Mouse (Mus musculus) left cerebral cortex, adult 11 months (tissue): ENCODE data around the gene Sgsm1.

Experiments used
- DNase-seq: peaks from one replicate; pipeline ENCODE4 v3.0.0; 2022; ENCODE audit warnings: low spot score

Gene Sgsm1

DNA sequence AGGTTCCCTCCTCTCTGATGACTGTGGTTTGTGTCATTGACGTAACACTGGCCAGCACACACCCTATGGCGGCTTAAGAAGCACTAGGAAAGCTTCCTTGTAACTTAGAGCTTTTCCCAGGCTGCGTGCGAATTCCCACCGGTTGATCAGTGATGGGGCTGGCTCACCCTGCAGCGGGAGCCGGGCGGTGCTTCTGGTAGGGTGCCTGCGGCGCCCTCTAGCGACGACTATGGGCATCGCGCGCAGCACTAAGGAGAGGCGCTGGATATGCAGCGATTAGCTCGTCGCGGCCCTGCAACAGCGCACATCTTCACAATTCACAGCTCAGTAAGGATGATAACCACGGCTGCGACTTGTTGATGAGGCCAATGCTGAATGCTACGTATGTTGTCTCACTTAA is 3.4 kb upstream of the Sgsm1 start:
- DNase-seq, result peak; percentile 79

DNA sequence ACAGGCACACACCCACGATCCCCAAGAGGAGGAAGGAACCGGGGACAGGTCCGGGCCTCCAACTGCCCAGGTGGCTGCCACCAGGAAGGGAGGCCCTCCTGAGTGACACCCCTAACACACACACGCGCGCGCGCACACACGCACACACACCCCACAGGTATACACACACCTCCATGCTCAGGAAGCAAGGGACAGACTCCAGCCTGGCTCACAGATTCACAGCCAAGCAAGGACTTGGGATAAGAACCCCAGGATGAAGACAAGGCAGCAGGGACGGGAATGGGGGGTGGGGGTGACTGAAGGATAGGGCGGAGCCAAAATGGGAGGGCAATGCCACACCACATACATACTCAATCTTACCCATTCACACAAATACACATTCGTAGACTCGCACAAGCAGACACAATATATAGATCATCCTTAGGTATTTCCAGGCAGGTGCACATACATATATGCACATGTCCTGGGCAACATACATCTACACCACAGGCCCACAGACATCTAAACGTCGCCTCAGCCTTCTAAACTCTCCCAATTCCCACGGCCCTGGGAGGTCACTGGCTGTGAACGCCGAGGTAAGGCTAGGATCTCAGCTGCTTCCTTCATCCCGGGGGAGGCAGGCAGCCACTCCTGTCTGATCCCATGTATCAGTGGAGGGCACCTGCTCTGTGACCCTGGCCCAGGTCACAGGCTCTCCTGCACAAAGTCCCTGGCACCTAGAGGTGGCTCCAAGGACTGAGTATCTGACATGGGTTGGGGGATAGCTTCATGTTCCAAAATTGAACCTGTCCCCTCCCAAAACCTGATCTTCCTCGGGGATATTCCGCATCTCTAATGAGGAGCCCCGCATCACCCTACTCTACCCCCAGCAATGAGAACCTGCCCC is 852 bp downstream of the Sgsm1 start:
- DNase-seq, result no peak

DNA sequence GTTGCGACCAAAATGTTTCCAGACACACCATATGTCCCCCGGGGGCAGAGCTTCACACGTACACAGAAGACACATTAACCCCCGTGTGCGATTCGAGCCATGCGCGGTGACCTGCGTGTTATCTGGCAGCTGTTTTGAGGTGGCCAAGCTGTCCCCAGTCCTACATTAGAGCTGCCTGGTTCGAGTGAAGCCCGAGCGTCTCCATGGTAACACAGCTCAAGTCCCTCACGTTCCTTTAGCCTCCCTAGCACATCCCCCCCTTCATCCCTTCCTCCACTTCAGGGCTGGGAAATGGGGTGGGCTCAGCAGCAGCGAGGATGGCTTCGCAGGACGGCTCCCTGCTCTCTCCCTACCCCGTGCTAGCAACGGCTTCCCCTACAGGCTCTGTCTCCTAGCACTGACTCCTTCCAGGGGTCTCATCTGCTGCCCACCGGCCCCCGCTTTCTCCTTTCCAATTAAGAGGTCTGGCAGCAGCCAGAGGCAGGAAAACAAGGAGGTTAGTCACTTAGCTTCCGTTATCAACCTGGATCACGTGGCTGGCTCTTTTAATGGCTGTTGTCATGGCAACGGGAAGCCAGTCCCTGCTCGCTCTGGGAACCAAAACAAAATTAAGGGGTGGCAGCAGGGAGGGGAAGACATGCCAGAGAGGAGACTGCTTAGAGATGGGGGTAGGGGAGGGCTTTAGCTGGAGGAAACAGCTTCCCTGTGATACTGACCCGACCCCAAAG is 3.7 kb downstream of the Sgsm1 start:
- DNase-seq, result peak; percentile 78

DNA sequence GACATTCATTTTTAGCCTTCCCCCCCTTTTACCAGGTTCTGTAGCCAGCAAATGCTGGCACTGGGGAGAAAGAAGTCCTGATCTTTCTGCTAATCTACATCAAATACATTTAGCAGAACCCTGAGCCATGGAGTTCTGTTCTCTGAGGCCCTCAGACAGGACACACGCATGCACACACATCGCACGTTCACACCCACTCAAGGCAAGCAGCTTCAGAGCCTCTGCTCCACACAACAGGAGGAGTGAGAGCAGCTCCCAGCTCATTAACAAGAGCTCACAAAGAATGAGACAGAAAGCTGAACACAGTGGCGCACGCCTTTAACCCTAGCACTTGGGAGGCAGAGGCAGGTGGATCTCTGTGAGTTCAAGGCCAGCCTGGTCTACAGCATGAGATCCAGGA is 6.1 kb downstream of the Sgsm1 start:
- DNase-seq, result no peak

DNA sequence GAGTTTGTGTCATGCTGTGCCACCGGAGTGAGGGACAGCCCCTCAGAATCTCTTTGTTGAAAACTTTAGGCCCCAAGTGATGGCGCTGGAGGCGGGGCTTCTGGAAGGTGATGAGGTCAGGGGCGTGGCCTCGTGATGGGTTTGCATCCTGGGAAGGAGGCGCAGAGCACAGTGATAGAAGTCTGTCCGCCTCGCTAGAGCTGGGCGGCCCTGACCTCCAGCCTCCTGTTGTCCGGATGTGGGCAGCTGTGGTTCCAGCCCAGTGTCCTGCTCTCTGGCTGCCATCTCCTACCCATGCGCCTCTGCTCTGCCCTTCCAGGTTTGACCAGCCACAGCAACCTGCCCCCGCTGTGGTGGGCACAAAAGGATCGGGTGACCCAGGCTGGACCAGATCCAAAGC is 8.7 kb downstream of the Sgsm1 start:
- DNase-seq, result no peak

DNA sequence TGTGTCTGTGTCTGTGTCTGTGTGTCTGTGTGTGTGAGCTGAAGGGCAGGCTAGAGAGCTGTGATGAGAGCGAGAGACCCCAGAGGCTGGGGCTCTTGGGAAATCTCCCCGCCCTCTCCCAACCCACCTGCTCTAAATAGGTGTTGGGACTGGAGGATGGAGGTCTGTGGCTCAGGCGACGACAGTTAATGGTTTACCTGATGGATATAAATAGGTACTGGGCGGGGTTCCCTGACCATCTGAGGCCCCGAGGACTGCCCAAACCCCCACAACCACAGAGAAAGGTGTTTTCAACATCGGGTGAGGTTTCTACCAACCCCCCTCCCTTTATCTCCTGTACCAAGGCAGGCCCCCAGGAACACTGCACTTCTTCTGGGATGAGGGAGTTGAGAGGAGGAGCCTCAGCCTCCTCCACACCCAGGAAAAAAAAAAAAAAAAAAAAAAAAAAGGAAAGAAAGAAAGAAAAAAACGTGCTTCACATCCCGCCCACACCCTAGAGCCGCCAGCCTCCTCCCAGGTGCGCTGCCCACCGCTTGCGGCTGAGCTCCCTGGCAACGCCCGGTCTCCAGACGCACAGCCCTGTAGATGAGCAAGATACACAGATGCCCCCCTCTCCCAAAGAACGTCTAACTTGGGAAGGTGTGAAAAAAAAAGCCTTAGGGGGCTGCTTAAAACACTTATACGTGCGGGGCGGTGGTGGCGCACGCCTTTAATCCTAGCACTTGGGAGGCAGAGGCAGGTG is 10.3 kb downstream of the Sgsm1 start:
- DNase-seq, result no peak

DNA sequence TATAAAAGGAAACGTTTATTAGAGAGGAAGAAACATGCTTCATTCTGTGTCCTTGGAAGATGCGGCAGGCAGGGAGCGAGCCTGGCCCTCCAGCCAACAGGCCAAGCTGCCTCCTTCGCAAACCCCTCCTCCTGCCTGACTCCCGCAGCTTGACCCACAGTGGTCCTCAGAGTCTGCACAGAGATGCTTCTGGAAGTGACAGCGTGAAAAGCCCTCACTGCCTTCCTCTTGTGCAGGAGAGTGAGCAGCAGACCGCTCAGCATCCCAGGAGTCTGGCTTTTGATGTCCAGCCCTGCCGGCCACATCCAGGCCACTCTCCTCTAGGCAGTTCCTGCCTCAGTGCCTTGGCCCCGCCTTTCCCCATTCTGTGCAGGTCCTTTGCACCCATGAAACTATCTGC is 11.2 kb downstream of the Sgsm1 start:
- no peak for DNase-seq

DNA sequence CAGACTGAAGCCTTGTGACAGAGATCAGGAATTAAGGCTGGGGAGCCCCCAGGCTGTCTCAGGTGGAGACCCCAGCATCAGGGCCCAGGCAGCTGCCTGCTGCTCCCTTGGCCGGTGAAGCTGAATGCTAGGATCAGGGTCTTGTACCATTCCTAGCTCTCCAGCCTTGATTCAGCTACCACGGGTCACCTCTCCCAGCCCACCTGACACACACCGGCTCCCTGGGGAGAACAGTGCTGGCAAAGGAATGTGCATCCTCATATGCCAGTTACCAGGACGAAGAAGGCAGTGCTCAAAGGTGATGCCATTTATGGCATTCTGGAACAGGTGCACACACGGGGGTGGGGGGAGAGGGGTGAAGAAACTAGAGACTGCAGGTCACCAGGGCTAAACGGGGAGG is 11.8 kb downstream of the Sgsm1 start:
- DNase-seq, result no peak

DNA sequence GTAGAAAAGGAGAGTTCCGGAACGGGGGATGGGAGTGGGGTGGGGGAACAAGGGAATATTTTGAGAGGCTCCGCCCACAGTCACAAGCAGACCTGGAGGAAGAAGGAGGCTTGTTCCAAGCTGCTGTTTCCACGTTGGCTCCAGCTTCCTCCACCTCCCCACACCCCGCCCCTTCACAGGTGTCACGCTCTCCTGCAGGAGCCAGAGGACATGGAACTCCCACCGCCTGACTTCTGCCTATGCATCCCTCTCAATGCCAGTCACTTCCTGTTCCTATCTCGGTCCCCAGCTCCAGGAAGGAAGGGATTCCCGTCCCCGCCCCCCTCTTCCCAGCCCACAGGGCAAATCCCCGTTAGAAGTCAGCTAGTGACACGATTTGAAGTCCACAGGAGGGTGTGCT is 12.5 kb downstream of the Sgsm1 start:
- DNase-seq, result no peak

DNA sequence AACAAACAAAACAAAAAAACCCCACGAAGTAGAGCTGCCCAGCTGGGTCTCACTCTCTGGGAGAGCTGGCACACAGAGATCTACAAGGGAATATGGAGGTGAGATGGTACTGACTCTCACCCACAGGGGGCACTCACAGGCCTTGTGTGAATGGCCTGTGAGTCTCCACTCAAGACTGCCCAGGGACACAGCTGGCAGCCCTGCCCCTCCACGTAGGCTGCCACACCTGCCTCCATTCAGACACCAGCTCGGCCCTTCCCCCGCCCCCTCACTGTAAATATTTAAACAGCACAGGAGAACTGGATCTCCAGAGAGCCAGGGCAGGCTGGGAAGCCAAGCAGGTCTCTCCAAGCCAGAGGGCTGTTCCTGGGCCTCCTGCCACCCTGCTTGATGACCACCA is 14.8 kb downstream of the Sgsm1 start:
- no peak for DNase-seq

DNA sequence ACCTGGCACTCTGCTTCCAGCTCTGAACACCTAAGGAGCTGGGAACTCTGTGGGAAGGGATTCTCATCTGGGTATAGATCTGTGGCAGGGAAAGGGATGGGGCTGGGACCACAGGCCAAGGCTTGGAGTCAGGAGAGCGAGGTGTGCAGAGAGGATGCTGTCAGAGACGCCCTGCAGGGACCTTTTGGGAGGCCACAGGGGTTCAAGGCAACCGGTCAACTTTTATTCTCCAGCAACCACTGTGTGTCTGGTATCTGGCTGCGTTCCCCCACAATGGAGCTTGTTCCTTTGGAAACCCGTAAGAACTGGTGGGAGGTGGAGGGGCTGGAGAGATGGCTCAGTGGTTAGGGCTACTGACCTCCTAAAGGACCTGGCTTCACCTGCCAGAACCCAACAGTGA is 16.0 kb downstream of the Sgsm1 start:
- DNase-seq, result no peak

DNA sequence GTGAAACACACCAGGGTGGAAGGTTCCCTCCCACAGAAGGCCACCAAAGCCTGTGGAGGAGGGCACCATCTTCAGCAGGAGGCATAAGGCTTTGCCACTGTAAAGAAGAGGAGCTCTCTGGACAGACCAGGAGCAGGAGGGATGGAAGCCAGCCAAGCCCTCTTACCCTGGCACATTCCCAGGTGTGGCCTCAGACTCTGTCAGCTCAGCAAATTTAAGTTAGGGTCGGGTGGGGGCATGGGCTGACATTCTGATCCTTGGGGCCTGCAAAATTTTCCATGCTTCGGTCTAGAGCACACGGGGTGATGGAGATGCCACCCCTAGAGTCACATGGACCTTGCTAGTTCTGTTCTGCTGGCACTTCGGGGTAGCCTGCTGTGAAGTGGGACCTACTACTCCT is 17.1 kb downstream of the Sgsm1 start:
- no peak for DNase-seq

DNA sequence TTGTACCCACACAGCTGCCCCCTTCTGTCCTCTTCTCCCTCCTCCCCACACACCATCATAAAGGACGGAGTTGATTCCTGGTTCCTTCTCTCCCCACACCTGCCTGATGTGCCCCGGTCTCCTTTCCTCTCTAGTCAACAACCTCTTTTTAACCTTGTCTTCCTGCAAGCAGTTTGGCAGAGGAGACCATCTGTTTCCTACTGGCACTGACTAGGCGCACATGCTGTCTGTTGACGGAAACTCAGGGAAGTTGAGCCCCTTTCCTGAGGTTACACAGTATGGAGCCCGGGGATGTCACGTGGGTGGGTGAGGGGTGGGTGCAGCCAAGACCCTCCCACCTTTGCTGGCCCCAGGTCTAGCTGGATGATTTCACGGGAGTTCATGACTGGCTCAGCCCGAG is 17.8 kb downstream of the Sgsm1 start:
- DNase-seq, result no peak

DNA sequence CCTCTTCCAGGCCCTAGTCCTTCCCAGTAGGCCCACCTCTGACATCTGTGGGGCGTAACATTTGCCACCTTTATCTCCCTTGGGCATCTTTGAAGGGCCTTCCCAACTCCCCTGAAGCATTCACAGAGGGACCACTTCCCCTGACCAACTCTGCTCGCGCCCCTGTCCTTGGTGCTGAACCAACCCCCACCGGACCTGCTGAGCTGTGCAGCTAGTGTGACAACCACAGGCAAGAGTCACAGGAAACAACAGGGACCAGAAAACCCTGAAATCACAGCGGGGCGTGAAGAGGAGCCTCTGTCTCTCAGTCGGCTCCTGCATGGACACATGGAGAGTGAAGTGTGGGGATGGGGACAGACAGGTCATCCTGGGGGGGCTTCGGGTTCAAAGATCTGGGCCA is 18.4 kb downstream of the Sgsm1 start:
- no peak for DNase-seq

DNA sequence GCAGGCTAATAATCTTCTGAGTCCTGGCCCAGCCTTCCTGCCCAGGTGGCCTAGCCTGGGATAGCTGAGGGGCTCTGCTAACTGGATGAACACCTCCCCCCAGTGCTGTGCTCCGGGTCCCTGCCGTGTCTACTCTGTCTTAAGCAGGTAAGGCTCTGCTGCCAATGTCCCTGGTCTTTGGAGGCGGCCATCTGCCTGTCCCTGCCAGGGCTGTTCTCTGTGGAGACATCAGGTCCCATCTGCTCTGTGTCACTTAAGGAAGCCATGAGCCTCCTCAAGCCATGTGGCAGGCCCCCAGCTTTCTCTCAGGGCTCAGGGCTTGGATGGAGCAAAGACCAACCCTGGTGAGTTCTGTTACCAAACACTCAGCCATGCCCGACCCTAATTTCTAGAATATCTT is 19.5 kb downstream of the Sgsm1 start:
- no peak for DNase-seq

DNA sequence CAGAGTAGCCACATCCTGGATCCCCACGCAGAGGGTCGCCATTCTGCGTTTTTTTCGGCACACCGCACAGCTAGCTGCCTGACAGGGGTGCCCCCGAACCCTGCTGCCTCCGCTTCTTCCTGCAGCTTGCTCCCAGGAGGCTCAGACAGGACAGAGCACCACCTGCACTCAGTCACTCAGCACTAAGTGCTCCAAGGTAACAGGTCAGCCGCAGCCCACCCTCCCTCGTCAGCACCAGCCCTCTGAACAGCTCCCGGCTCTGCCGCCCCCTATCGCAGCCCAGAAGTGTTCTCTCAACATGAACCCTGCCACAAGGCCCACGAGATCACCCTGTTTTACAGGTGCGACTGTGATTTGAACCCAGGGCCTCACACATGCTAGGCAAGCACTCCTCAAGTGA is 20.4 kb downstream of the Sgsm1 start:
- no peak for DNase-seq

DNA sequence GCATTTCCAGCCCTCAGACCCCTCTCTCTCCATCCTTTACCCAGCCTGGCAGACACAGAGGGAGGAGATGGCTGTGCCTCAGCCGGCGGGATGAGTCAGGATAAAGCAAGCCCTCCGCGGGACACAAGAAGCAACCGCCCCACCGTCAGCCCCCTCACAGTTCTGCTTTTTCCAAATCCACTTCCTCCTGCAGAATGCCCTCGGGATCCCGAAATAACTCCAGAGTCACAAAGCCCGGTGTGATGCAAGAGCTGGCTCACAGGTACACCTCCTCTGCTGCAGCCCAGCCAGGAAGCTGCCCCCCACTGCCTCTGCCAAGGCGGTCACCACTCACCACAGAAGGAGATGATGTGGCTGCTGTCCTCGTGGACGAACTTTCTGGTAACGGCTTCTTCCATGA is 22.1 kb downstream of the Sgsm1 start:
- DNase-seq, result no peak

DNA sequence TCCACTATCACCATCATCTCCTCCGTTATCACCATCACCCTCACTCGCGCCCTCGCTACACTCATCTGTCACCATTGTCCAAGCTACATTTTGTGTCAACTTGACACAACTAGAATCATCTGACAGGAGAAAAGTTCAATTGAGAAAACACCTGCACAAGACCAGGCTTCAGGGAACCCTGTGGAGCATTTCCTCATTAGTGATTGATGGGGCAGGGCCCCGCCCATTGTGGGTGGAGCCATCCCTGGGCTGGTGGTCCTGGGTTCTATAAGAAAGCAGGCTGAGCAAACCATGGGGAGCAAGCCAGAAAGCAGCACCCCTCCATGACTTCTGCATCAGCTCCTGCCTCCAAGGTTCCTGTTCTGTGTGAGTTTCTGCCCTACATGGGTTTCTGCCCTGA is 22.8 kb downstream of the Sgsm1 start:
- no peak for DNase-seq

DNA sequence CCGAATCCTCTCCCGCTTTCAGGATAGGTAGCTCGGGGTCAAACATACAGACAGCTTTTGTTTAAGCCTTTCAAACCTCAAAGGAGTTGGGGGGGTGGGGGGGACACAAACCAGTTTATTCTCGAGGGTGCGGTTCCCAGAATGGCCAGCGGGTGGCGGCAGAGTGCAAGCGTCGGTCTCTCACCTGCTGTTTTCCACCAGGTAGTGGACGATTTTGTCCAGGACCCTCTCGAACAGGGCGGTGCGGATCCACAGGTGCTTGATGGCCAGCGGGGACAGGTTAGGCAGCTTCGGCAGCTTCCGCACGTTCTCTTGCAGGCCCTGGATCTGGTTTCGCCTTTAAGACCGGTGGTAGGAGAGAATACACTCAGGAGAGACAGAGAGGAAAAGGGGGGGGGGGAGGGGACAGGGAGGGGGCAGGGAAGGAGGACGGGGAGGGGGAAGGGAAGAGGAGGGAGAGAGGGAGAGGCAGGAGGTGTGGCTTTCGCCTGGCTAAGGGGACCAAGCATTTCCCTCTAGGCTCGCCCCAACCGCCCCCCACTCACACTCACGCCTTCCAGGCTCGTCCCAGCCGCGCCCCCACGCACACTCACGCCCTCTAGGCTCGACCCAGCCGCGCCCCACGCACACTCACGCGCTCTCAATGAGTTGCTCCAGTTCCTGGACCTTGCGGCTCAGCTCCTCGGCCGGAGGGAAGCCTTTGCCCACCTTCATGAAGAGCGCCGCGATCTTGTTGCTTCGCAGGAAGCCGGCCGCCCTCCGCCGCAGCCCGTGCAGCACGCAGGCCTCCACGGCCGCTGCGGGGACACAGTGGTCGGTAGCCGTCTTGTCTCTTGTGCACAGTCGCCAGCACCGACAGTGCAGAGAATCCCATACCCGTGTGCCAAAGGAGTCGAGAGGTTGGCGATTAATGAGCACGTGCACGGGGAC is 23.7 kb downstream of the Sgsm1 start:
- DNase-seq, result no peak

DNA sequence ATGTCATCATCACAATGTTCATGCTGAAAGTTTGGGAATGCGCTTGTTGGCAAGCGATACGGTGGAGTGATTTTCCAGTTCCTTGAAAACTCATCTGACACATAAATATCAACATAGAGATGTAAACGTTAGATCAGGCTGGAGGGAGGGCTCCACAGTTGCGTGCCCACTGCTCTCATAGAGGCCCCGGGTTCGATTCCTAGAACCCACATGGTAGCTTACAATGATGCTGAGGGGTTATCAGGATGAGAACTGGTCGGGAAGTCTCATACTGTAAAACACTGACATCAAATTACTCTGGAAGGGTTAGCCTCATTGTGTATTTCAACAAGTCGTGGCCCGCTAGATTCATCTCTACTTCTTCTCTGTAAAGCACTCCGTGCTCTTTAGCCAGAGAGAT is 24.5 kb downstream of the Sgsm1 start:
- no peak for DNase-seq

DNA sequence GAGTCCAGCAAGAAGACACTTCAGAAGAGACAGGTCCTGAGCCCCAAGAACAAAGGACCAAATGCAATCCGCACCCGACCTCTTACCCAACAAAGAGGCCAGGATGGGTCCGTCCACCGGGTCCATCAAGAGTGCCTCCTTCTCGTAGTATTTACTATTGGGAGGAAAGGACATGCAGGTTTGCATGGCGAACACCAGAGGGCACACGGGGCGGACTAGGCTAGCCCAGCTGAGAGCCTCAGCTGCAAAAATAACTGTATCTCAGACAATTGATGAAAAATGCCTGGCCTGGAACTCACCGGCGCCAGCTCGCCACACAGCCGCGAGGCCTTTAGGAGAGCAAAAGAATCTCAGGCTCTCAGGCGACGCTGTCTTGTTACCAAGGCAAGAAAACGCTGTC is 25.0 kb downstream of the Sgsm1 start:
- DNase-seq, result no peak

DNA sequence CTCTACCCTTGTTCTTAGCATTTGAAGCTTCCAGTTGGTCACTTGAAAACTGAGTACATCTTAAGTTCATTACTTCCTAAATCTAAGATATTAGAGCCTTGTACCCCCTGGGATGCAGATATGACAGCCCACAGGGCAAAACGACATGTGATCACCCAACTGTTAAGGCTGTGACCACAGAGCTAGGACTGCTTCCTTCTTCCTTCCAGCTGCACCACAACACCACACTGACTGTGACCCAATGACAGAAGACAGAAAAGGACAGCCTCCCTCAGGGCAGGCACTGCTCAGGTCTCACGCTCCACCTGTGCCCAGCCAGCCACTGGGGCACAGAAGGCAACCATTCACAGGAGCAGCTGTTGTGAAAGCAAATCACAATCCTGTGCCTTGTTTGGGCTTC is 26.9 kb downstream of the Sgsm1 start:
- no peak for DNase-seq
